Mouse (Mus musculus) ES-E14 (cell line): ENCODE results near the gene Kalrn. TPM values are rescaled to one million over a fixed set of nuclear protein-coding genes. Genes with fewer than 3 reads are reported as not detected.

ENCODE experiments used
- DNase-seq: peaks from one replicate; pipeline ENCODE4 v3.0.0-alpha.2; 2013; ENCODE audit warnings: low read depth, low spot score
- H3K27ac ChIP-seq: 2 replicates; pipeline ENCODE4 v1.5.1; 2012; ENCODE audit warnings: low read depth, mild to moderate bottlenecking, low read length, moderate library complexity, mixed read lengths; ENCODE audit not compliant: poor library complexity, insufficient read depth, severe bottlenecking
- H3K36me3 ChIP-seq: 2 replicates; pipeline ENCODE4 v1.6.1; 2012; ENCODE audit warnings: mild to moderate bottlenecking, low read length, moderate library complexity, mixed read lengths; ENCODE audit not compliant: control insufficient read depth, poor library complexity, insufficient read depth, severe bottlenecking
- H3K4me1 ChIP-seq, 2 experiments: fragments of 150-350 bp in 1 of 2; sonication (generic) in 1 of 2; 2 replicates each; pipeline ENCODE4 v1.6.1; 2012; ENCODE audit warnings: low read length in 2 of 2, mild to moderate bottlenecking in 1 of 2, mixed read lengths in 1 of 2; ENCODE audit not compliant: control insufficient read depth in 2 of 2, insufficient read depth in 2 of 2, poor library complexity in 1 of 2
- H3K4me3 ChIP-seq, 2 experiments: fragments of 150-350 bp in 1 of 2; sonication (generic) in 1 of 2; 2 replicates each; pipeline ENCODE4 v1.5.1; 2012; ENCODE audit warnings: low read length in 2 of 2, low read depth in 1 of 2, mild to moderate bottlenecking in 1 of 2, mixed read lengths in 1 of 2; ENCODE audit not compliant: insufficient read depth in 1 of 2, poor library complexity in 1 of 2, severe bottlenecking in 1 of 2
- H3K9ac ChIP-seq: 2 replicates; pipeline ENCODE4 v1.6.1; 2012; ENCODE audit warnings: low read depth, mild to moderate bottlenecking, low read length, mixed read lengths; ENCODE audit not compliant: poor library complexity, insufficient read depth, severe bottlenecking
- H3K9me3 ChIP-seq: fragments of 150-350 bp; sonication (generic); 2 replicates; pipeline ENCODE4 v1.6.1; 2012; ENCODE audit warnings: low read depth, mild to moderate bottlenecking, low read length; ENCODE audit not compliant: control insufficient read depth, insufficient read depth
- CHD2 ChIP-seq: IDR thresholded peaks from 2 replicates; pipeline ENCODE4 v1.6.1; 2014; ENCODE audit warnings: mild to moderate bottlenecking, low read depth, low read length, inconsistent platforms
- HCFC1 ChIP-seq: IDR thresholded peaks from 2 replicates; pipeline ENCODE4 v1.6.1; 2012; ENCODE audit warnings: low read length, inconsistent platforms, borderline replicate concordance; ENCODE audit not compliant: insufficient read depth
- MAFK ChIP-seq: IDR thresholded peaks from 2 replicates; pipeline ENCODE4 v1.6.1; 2014; ENCODE audit warnings: mild to moderate bottlenecking, low read depth, low read length, inconsistent platforms; ENCODE audit not compliant: insufficient read depth
- ZC3H11A ChIP-seq: IDR thresholded peaks from 2 replicates; pipeline ENCODE4 v1.6.1; 2012; ENCODE audit warnings: low read depth, mild to moderate bottlenecking, inconsistent platforms, low read length, borderline replicate concordance
- ZNF384 ChIP-seq: IDR thresholded peaks from 2 replicates; pipeline ENCODE4 v1.6.1; 2012; ENCODE audit warnings: low read depth, low read length, inconsistent platforms
- in situ Hi-C, 2 experiments: fragments of 600-800 bp; cut with MboI; formaldehyde crosslinking; loops; one replicate each; pipeline ENCODE4 v1.15.1; 2025; ENCODE audit warnings: low sequenced_read_pairs in 2 of 2, inconsistent platforms in 1 of 2; ENCODE audit not compliant: unreplicated experiment in 2 of 2
- total RNA-seq: library from RNA; depleted of rRNA; stranded (reverse); fragments of 300-350 nt; gene quantifications from 2 replicates; pipeline ENCODE4 v1.2.3, GENCODE M21; 2012

Kalrn gene
- total RNA-seq, 1 experiment: 15.7 TPM

DNA sequence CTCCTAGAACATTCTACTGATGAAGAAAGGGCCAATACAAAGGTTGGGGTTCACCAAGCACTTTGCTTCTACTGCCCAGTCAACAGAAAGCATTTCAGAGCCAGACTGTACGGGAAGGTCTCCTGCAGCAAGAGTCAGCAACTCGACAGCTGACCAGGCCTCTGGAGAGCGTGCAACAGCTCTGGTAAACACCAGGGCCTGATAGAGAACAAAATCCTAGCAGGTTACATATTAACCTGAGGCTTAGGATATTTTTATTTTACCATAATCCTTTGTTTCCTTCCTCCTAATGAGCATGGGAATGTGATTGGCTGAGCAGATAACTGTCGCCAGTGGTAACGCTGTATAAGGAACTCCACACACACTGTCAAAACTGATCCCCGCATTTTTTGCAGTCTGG is 609.8 kb downstream of the Kalrn start:
- TF ChIP-seq MAFK (no peak), CHD2 (no peak), HCFC1 (no peak), ZC3H11A (no peak), ZNF384 (no peak)
- no peak overlapping the region for H3K4me3 ChIP-seq
- H3K36me3 ChIP-seq: peaks cover 45% of the 10 kb centered on the region
- H3K4me1 ChIP-seq: peaks cover 2 to 4% of the 10 kb centered on the region in 2 experiments; a peak in 2 of 4 replicates
- H3K27ac ChIP-seq: no peak overlapping the region
- H3K9ac ChIP-seq: no peak overlapping the region
- DNase-seq: no peak
- no peaks in the 10 kb centered on the region for H3K9me3 ChIP-seq
- in situ Hi-C loops: no loop called here

DNA sequence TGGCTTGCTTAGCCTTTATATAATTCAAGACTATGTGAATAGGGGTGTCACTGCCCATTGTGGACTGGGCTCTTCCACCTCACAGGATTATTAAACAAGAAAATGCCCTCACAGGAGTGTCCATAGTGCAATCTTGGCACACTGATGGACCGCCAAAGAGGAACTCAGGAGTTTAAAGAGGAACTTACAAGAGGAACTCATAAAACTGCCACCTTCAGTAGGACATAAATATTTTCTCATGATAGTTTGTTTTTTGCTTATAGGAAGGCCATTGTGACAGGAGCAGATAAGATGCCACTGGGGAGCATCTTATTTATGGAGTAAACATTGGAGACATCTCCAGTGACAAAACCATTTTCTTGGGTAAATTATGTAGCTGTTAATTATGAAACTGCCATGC is 618.5 kb downstream of the Kalrn start:
- DNase-seq: no peak
- TF ChIP-seq ZNF384: no peak
- no peak for TF ChIP-seq CHD2
- TF ChIP-seq ZC3H11A: no peak
- peaks cover 42% of the 10 kb centered on the region for H3K36me3 ChIP-seq
- no peaks in the 10 kb centered on the region for H3K9me3 ChIP-seq
- H3K4me3 ChIP-seq: no peak overlapping the region
- H3K4me1 ChIP-seq: no peaks in the 10 kb centered on the region
- in situ Hi-C loops: loop anchor here in 1 of 2 experiments (5.0 kb wide), 1 partner anchor 132 kb away; no protein-coding TSS in a partner anchor
- no peak overlapping the region for H3K9ac ChIP-seq
- no peak overlapping the region for H3K27ac ChIP-seq

DNA sequence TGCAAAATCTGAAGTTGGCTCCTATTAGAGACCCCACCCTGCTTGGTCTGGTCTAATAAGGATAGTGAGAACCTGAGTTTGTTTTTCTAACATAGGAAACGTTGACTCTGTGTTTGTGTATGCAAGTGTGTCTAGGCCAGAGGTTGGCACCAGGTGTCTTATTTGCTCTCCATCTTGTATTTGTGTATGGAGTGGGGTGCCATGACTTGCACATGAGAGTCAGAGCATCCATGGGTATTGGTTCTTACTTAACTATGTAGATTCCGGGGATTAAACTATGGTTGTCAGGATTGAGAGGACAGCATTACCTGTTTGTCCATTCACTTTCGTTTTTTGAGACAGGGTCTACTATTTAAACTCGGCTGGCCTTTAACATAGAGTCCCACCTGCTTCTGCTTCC is 620.3 kb downstream of the Kalrn start:
- in situ Hi-C loops: loop anchor here in 1 of 2 experiments (5.0 kb wide), 1 partner anchor 131 kb away; no protein-coding TSS in a partner anchor
- Histone ChIP-seq H3K9me3 (no peaks in the 10 kb centered on the region), H3K36me3 (peaks cover 27% of the 10 kb centered on the region), H3K4me3 (no peak overlapping the region), H3K4me1 (no peaks in the 10 kb centered on the region), H3K9ac (no peak overlapping the region), H3K27ac (no peak overlapping the region)
- no peak for DNase-seq
- no peak for TF ChIP-seq CHD2
- no peak for TF ChIP-seq ZNF384
- TF ChIP-seq HCFC1: no peak
- TF ChIP-seq ZC3H11A: no peak
- no peak for TF ChIP-seq MAFK

DNA sequence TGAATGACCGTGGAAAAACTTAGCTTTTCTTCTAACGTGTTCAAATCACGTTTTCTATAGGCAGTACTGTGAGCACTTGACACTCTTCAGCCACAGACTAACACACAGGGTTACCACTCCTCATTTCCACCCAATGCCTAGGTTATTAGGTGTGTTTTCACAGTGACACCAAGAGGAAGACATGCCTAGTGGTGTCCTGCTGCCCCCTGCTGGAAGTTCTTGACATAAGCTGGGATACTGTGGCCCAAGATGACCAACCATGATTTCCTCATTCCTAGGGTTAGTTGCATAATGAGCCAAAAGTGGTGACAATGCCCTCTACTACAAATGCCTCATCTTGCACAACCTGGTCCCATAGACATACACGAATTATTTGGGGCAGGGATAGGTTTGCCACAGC is 622.5 kb downstream of the Kalrn start:
- H3K4me3 ChIP-seq: no peak overlapping the region
- DNase-seq: peak; percentile 79
- H3K4me1 ChIP-seq: no peaks in the 10 kb centered on the region
- in situ Hi-C loops: loop anchor here in 1 of 2 experiments (5.0 kb wide), 1 partner anchor 129 kb away; no protein-coding TSS in a partner anchor
- H3K9me3 ChIP-seq: no peaks in the 10 kb centered on the region
- TF ChIP-seq MAFK: no peak
- no peak for TF ChIP-seq HCFC1
- TF ChIP-seq ZC3H11A: peak; percentile 79
- no peak for TF ChIP-seq ZNF384
- H3K36me3 ChIP-seq: peaks cover 11% of the 10 kb centered on the region
- H3K27ac ChIP-seq: no peak overlapping the region
- no peak overlapping the region for H3K9ac ChIP-seq

DNA sequence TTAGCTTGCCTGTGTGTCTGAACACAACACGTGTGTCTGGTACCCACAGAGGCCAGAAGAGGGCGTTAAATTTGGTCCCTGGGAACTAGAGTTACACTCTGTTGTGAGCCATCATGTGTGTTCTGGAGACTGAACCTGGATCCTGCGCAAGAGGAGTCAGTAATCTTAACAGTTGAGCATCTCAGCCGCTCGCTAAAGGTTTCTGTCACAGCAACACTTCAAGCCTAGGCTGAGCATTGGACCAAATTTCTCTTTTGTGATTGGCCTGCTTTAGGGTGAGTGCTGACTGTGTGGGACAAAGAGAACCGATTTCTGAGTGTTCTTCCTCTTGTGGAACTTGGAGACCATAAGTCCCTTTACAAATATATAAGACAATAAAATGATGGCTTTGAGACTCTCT is 622.9 kb downstream of the Kalrn start:
- no peaks in the 10 kb centered on the region for H3K4me1 ChIP-seq
- H3K9ac ChIP-seq: no peak overlapping the region
- no peak overlapping the region for H3K27ac ChIP-seq
- TF ChIP-seq HCFC1: no peak
- no peak for TF ChIP-seq ZNF384
- no peaks in the 10 kb centered on the region for H3K9me3 ChIP-seq
- H3K4me3 ChIP-seq: no peak overlapping the region
- in situ Hi-C loops: loop anchor here in 1 of 2 experiments (5.0 kb wide), 1 partner anchor 128 kb away; no protein-coding TSS in a partner anchor
- DNase-seq: no peak
- peaks cover 7% of the 10 kb centered on the region for H3K36me3 ChIP-seq
